Mouse (Mus musculus) spleen, adult 18-20 months (tissue): ENCODE measurements around the gene Kcnk12.

Experiments used
- DNase-seq, 2 experiments: peaks; one replicate each; pipeline ENCODE4 v3.0.0; 2022; ENCODE audit warnings: mixed read lengths in 2 of 2

The Kcnk12 gene

GRCm38 (mm10) chr17:87696814-87697213 lies 101.0 kb downstream of the Kcnk12 start:
- no peak for DNase-seq

GRCm38 (mm10) chr17:87695874-87696465 lies 101.8 kb downstream of the Kcnk12 start:
- DNase-seq, result no peak
